Mouse (Mus musculus) spleen, postnatal 4 days (tissue): ENCODE measurements at regions not wholly inside any gene's neighbourhood (a gene's known extent, or its start where the extent isn't known, plus 50 kb on each side); places are given as distances from the start of the nearest gene placed in this dataset.
A peak's percentile ranks its signal among the peaks of the same experiment; 100 is the strongest.

ENCODE experiments used
- DNase-seq, 2 experiments: peaks; one replicate each; pipeline ENCODE4 v3.0.0; 2022; ENCODE audit warnings: low spot score in 2 of 2

GRCm38 (mm10) chr5:119739386-119739785 lies 68.9 kb downstream of the Tbx3 start:
- no peak for DNase-seq

GRCm38 (mm10) chr5:119741116-119741515 lies 70.6 kb downstream of the Tbx3 start:
- peak; percentile 16 to 68 for DNase-seq

- DNase-seq = no peak
These were observed 73.3 kb downstream of the Tbx3 start for GRCm38 (mm10) chr5:119743733-119744132.

- DNase-seq = no peak
These were observed 76.6 kb downstream of the Tbx3 start for GRCm38 (mm10) chr5:119747038-119747437.

GRCm38 (mm10) chr5:119748667-119749066 lies 78.2 kb downstream of the Tbx3 start:
- DNase-seq = no peak

- no peak for DNase-seq
These were observed 78.7 kb downstream of the Tbx3 start for GRCm38 (mm10) chr5:119749153-119749552.

- no peak for DNase-seq
These were observed 76.7 kb upstream of the Tbx5 start for GRCm38 (mm10) chr5:119755782-119756181.

- DNase-seq = no peak
These were observed 73.6 kb upstream of the Tbx5 start for GRCm38 (mm10) chr5:119758880-119759279.

GRCm38 (mm10) chr5:119762102-119762501 lies 70.4 kb upstream of the Tbx5 start:
- DNase-seq = no peak

GRCm38 (mm10) chr5:119763337-119763736 lies 69.1 kb upstream of the Tbx5 start:
- no peak for DNase-seq

- DNase-seq = no peak
These were observed 66.1 kb upstream of the Tbx5 start for GRCm38 (mm10) chr5:119766372-119766771.

GRCm38 (mm10) chr5:119770951-119771350 lies 61.5 kb upstream of the Tbx5 start:
- DNase-seq = no peak

- no peak for DNase-seq
These were observed 56.2 kb upstream of the Tbx5 start for GRCm38 (mm10) chr5:119776106-119776887.

- DNase-seq = no peak
These were observed 54.6 kb upstream of the Tbx5 start for GRCm38 (mm10) chr5:119777836-119778235.

- no peak for DNase-seq
These were observed 51.1 kb upstream of the Tbx5 start for GRCm38 (mm10) chr5:119781375-119781774.
